Mouse (Mus musculus) megakaryocyte, adult 5-6 weeks (primary cell): ENCODE data around the gene Sertad3. TPM values are rescaled to one million over a fixed set of nuclear protein-coding genes. Genes with fewer than 3 reads are reported as not detected.

ENCODE experiments used
- ATAC-seq: 2 replicates; pipeline ENCODE4 v1.8.0; 2016; ENCODE audit warnings: mild to moderate bottlenecking, inconsistent platforms; ENCODE audit not compliant: poor library complexity, severe bottlenecking
- total RNA-seq, 2 experiments: library from RNA; stranded (forward) in 1 of 2; stranded (reverse) in 1 of 2; fragments of 153-499, 151-499 nt in 1 of 2; fragments of 221-1000, 200-1000 nt in 1 of 2; gene quantifications; 2 replicates each; pipeline versions ENCODE4 v1.2.3 to v1.2.4; 2015 to 2017

Sertad3 gene
- 5.8 and 7.8 TPM in 2 replicates for total RNA-seq (2015)
- total RNA-seq (2017), result 11.1 and 11.6 TPM in 2 replicates

DNA sequence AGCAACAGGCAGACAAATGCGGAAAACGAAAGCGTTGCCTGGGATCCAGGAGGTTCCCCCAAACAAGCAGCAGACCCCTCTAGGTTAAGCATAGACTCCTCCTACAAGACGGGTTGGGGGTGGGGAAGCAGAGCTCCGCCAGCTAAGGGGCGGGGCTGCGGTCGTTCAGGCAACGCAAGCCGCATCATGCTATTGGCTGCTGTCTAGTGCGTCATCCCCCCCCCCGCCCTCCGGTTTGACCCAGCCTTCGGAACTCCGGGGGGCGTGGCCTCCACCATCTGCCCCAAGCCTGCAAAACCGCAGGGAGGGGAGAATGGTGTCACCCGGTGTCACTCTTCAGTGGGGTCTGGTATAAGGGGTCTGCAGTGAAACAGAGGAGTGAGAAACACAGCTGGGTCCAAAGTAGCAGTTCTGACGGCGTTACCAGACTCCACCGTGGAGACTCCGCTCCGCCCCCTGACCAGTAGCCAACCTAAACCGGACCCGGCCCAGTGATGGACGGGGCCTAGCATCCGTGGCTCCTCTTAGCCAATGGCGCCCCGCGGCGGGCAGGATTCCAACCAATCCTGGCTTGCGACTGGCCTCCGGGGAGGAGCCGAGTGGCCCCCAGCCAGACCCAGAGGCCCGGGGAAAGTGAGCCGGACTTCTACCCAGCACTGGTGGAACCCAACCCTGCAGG lies at the start of gene Sertad3:
Gene Sertad3 (plus strand): TSS at position 613 of the 679 bp plus-strand sequence.
- ATAC-seq, result peak; percentile 77

DNA sequence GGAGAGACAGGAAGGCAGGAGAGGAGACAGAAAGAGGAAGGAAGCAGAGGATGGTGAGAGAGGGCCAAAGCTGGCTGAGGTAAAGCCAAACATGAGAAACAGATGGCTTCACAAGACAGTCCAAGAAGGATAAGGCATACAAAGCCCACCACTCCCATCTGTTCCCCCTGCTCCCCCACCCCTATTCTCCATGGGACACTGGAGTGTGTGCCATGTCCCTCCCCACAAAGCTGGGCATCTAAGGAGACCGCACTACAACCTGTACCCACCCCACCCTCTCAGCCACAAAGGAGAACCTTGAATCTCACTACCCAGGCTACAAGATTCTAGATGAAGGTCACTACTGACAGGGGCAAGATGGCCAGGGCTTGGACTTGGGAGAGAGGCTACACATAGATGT lies 46.2 kb upstream of the Sertad3 start:
- no peak for ATAC-seq

DNA sequence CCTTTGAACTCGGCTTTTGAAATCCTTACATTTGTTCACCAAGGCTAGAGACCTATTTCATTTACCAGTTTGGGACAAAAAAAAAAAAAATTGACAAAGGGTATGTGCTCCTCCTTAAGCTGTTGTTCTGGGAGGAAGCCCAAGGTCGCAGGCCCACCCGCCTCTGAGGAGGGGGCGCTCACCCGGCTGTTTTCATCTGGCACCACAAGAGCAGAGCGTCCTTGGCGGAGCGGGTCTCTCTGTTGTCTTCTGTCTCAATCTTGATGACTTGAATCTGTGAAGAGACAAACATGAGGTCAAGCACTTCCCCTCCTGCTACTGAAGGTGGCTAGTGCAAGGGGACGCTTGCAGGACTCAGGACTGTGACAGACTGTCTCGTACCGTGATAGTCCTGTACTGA lies 45.6 kb upstream of the Sertad3 start:
- ATAC-seq, result no peak

DNA sequence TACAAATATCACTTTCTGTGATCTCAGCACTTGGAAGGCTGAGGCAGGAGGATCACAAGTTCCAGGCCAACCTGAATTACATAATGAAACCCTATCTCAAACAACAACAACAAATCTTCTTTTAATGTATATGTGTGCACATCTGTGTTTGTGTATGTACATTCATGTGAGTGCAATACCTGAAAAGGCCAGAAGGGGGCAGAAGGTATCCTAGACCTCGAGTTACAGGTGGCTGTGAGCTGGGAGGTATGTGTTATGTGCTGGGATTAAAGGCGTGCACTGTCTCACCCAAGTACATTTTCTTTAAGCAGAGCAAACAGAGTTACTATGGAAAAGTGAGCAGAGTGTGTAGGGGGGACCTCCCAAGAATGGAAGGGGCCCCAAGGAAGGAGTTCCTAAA lies 44.4 kb upstream of the Sertad3 start:
- ATAC-seq, result no peak

DNA sequence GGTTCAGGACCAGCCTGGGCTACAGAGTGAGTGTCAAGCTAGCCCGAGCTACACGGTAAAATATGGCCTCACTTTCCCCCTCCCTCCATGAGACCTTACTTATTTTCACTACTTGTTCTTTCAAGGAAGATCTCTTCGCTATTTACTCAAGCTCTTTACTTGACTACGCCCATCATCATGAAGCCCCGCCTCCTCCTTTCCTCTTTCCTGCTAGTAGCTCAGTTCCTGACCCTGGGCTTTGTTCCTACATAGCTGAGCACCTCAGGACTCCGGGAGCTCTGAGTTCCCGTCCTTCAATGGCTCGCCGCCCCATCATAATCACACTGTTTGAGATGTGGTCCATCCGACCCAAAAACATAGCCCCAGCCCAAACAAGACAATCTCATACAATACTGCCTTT lies 40.2 kb upstream of the Sertad3 start:
- no peak for ATAC-seq

DNA sequence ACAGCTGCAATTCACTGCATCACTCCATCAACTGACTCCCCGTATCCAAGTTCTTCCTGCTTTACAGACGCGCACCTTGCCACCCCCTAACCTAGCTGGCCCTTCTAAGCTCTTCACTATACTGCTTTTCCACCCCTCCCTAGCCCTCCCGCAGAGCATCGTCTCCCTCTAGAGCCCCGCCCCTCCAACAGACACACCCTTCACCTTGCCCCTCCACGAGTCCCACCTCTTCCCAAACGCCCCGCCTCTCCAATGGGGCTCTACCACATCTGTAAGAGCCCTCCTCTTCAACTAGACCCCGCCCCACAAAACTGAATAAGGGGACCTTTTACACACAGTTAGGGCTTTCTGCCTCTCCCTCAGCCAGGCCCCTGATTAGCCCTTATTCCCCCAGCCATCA lies 39.8 kb upstream of the Sertad3 start:
- no peak for ATAC-seq

DNA sequence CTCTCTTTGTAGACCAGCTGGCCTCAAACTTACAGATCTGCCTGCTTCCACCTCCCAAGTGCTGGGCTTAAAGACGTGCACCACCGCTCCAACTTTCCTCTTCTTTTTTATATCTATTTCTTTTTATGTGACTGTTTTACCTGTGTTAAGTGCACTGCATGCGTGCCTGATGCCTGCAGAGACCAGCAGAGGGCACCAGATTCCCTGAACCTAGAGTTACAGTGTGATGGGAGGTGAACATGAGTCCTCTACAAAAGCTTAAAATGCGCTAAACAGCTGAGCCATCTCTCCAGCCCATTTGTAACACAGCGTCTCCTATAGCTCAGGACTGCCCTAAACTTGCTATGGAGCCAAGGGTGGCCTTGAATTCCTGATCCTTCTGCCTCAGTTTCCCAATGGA lies 36.0 kb upstream of the Sertad3 start:
- peak; percentile 76 for ATAC-seq

DNA sequence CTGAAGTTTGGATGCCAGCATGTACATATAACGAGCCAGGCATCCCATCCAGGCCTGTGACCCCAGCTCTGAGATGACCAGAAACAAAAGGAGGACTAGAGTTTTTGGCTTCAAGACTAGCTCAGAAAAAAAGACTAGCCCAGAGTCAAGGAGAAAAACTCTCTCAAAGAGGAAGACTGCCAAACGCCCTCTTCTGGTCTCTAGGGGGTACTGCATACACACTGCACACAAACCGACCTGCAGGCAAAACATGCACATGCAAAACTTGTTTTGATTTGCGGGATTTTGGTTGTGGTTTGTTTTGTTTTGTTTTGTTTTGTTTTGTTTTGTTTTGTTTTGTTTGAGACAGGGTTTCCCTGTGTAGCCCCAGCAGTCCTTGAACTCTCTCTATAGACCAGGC lies 33.6 kb upstream of the Sertad3 start:
- ATAC-seq, result no peak

DNA sequence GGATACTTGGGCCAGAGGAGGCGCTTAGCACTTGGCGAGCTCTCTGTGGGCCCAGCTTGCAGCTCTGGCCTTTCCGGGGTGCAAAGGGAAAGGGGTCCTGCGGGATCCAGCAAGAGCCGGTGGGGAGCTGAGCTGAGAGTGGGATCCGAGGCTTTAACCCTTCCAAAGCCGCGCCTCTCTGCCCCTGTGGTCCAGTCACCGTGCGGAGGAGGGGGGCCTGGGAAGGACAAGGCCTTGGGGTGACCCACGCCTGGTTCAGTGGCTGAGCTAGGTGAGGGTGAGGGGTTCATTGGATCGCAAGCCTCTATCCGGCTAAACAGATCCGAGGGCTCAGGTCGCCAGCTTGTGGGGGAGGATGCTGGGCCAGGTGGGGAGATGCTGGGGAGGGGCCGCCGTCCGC lies 27.5 kb upstream of the Sertad3 start:
- no peak for ATAC-seq

DNA sequence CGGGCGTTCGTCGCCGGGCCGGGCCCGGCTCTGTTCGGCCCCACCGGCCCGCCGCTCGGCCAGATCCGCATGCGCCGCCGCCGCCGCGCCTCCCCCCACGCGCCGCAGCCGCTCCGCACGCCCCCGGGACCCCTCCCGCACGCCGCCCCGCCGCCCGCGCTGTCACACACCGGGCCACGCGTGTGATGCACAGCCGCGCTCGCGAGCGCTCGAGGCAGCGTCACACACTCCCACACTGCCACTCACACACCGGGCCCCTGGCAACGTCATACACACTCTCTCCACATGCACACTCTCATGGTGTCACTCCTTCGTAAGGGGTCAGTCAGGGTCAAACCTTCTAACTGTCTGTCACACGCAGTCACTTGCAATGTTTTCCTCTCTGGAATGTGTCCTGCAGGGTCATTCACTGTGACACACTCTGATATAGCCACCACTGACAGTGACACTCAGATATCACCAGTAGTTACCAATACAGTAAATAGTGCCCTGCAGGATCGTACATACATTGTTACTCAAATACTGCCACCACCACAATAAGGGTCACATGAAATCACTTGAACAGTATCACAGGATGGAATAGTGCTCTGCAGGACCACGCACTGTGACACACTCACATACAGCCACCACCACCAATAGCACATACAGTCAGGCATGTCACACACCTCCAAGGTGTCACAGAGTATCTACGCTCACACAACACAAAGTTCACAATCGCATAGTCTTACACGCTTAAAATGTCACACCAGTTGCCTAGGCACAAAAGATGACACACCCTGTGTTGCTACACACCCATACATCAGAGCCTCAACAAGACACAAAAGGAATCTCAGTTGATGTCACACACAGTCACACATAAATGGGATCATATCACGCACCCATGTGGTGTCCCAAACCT lies 26.8 kb upstream of the Sertad3 start:
- no peak for ATAC-seq

DNA sequence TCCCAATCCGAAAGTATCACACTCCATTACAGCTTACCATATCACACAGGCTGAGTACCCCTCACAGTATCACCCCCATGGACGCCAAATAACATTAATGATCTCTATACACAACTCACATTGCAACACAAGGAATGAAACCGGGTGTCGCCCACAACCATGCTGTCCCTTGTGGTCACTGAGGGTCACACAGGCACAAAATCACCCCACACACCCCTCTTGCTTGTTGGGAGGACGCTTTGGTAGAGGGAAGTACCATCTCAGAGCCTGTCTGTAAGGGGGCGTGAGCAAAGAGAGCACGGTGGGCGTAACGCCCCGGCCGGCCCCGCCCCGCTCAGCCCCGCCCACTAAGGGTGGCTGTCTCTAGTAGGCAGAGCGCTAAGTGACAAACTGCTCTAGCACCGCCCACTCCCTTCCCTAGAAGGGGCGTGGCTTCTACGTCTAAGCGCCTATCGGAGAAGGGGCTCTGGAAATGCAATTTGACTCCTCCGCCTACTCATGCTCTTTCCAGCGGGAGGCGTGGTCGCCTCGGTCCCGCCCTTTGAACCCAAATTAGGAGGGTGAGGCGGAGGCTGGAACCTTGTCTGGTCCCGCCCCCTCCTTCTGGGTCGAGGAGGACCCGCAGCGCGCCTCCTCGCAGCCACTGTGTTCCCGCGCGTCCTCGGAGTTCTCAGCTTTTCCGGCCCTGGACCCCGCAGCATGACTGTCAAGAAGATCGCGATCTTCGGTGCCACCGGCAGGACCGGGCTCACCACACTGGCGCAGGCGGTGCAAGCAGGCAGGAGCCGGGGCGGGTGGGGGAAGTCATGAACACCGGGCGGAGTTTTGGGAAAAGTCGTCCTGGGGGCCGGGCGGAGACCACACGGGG lies 25.9 kb upstream of the Sertad3 start, which contains the start of the genes Sptbn4 and Blvrb:
Gene Sptbn4 (minus strand): TSS at position 268 of the 868 bp plus-strand sequence.
Gene Blvrb (plus strand): TSS at position 560 of the 868 bp plus-strand sequence.
- ATAC-seq, result peak; percentile 84

DNA sequence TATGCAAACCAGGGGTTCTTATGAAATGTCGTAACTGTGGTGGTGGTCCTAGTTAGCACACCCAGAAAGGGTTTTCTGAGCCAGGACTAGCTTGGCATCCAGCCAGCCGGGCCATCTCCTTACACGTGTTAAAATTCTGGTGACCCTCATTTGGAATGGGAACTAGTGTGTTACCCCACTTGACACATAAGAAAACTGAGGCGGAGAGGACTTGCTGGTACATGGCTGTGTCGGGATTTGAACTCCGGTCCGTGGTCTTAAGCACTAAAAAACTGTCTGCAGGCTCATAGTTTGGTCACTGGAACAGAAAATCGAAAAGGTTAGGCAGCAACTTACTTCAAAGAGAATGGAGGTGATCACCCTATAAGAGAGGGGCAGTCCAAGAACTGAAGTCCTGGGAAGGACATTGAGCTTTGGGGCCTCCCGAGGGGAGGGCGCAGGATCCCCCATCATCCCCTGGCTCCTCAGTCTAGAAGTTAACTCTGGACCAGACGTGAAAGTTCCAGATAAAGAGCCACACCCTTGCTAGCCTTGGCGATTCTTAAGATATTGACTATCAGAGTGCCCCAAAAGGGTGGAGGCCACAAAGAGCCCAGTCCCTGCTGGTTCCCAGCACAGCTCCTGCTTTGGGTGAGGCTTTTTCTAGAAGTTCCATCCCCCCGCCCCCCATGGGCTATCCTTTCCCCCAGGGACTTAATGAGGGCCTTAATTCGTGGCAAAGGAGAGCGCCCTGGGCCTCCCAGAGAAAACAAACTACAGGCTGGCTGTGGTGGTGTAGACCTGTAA lies 25.0 kb upstream of the Sertad3 start:
- ATAC-seq, result no peak

DNA sequence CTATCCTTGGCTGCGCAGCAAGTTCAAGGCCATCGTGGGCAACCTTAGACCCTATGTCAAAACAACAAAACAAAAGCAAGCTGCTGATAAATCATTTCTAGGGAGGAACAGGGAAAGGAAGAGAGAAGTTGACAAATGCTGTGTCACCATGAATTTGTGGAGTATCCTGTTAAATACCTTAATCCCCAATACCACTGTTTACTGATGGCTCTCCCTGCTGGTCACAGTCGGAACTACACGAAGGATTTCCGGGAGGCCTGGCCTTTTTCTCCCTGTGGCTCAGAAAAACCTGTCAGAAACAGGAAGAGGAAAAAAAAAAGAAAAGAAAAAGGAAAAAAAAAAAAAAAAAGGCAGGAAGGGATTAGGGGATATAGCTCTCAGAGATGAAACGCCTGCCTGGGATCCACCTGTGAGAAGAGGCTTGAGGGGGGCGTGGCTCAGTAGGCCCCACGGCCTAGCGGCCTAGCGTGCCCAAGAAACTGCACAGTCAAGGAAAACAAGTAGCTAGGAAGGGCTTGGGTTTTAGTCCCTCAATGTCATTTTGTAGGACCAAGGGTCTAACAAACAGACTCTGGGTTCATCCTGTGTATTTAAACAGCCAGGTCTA lies 24.2 kb upstream of the Sertad3 start:
- ATAC-seq, result peak; percentile 19; the same call in 1 of the 2 replicates

DNA sequence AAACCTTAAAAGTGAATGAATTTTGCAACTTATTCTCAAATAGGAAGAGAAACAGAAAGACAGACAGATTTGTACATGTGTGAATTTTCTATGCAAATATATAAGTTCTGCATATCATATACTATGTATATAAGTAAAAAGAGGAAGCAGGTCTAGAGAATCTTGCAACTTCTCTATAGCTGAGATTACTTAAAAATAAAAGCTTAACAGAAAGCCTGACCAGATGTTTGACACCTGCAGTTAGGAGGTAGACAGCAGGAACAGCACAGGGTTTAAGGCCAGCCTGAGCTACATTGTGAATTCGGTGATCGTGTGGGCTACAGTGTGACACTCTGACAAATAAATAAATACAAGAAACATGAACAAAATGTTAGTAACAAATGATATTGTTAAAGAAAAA lies 22.2 kb upstream of the Sertad3 start:
- ATAC-seq, result peak; percentile 9; the same call in 1 of the 2 replicates

DNA sequence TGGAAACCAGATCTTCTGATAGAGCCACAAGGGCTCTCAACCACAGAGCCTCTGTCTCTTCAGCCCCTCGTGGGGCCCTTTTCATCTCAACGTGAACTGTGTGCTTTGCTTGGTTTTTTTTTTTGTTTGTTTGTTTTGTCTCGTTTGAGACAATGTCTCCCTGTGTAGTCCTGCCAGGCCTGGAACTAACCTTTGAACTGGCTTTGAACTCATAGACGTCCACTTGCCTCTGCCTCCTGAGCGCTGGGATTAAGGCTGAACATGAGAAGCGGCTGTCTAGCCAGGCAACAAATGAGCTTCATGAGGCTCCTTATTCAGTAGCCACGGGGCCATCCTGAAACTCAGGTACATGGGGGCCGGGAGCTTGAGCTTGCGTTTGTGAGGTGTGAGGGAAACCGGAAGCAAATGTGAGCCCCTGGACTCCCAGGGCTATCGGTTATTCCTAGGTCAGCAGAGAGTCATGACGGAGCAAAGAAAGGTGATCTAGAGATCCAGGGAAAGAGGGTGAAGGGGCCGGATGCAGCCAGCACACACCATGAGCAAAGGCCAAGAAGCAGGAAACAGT lies 21.3 kb upstream of the Sertad3 start:
- ATAC-seq, result no peak

DNA sequence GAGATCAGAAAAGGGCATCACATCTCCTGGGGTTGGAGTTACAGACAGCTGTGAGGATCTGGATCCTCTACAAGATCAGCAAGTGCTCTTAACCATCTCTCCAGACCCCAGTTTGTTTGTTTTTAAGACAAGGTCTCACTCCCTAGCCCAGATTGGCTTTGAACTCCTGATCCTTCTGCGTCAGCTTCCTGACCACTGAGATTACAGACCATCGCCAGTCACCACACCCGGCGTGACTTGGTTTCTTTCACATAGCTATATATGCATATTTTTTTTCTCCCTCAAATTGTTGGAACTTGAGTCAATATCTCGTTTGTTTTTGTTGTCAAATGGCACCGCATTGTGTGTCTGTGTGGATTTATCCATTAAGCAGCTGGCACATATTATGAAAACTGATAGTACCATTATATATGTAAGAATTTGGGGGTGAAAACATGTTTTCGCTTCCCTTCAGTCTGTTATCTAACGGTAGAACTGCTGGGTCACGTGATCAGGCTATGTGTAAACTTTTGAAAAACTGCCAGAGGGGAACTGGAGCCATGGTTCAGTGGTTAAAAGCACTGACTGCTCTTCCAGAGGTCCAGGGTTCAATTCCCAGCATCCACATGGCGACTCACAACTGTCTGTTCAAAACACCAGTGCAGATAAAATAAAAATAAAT lies 19.0 kb upstream of the Sertad3 start:
- ATAC-seq, result peak; percentile 49

DNA sequence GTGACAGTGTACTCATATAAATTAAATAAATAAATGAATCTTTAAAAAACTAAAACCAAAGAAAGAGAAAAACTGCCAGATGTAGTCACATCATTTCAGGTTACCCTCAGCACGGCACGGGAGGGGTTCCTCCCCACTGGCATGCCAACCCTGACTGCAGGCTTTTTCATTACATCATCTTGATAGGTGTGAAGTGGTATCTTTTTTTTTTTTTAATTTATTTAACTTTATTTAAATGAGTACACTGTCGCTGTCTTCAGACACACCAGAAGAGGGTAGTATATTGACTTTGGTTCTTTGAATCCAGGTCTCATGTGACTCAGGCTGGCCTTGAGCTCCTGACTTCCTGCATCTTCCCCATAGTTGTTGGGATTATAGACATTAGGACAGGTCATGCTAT lies 18.3 kb upstream of the Sertad3 start:
- no peak for ATAC-seq

DNA sequence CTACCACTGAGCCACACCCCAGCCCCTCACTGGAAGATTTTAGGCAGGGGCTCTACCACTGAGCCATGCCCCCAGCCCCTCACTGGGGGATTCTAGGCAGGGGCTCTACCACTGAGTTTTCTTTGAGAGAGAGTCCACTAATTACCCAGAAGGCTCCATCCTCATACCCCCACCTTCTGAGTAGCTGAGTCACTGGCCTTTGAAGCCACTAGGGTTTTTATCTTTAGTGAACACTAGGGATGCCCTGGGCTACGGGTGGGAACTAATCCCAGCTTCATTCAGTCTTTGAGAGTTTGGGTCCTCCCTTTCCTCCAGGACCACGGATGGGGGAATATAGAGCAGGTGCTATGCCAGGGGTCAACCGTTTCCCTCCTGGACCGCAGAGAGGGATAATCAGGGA lies 15.0 kb upstream of the Sertad3 start:
- ATAC-seq, result no peak

DNA sequence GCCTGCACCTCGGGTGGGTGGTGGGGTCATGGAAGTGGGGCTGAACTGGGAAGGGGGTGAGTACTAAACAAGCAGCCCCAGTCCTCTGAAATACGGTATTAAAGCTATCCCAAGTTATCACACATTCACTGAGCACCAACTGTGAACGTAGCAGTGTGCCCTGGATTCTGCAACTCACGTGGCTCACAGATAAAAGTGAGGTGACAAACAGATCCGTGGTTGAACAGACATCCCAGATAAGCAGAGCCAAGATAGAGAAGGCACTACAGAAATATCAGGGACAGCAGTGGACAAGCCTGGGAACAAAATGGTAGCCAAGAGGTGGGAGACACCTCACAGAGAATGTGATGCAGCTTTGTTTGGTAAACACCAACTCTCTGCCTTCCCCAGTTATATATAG lies 13.9 kb upstream of the Sertad3 start:
- ATAC-seq, result no peak
